In genomic region chr17:46828935-46829334, GRCm38 (mm10) we compare ENCODE assay signal across 14 mouse cellular contexts. TPM values are rescaled to one million over a fixed set of nuclear protein-coding genes. Genes with fewer than 3 reads are reported as not detected.
DNase-seq lines count a peak whose midpoint lies in the region; TF ChIP-seq lines count a peak whose summit lies in the region.
"Had no signal": no experiment of that assay in that cellular context is flagged by ENCODE, and none has a peak within 500 bp of the region (broad histone marks: within the 10 kb centered on the region; RNA-seq: fewer than 3 reads in every experiment).

No protein-coding gene starts in this region.

- no peak for TF ChIP-seq CTCF in bone marrow, adult 2 months (IDR thresholded peaks at IDR 0.05; ENCODE audit: control insufficient read depth, insufficient read depth, low read length)

- 5% methylated on average over 3 of the region's 3 CpGs for whole genome bisulfite sequencing in bone marrow, adult 2 months

- no peak overlapping the region for H3K4me3 ChIP-seq in bone marrow, adult 2 months (replicated peaks; ENCODE audit: control insufficient read depth, low read depth, low read length)
- H3K4me3 ChIP-seq: embryonic facial prominence, embryonic 12.5 days; hindbrain, embryonic 10.5 days; intestine, embryonic 15.5 days had no signal

- no peak for TF ChIP-seq POLR2A in bone marrow, adult 2 months (IDR thresholded peaks at IDR 0.05; ENCODE audit: borderline replicate concordance, control insufficient read depth, low read depth, low read length)

- H3K4me1 ChIP-seq in bone marrow, adult 2 months (ENCODE audit: control insufficient read depth, insufficient read depth, low read length), result peaks cover 4% of the 10 kb centered on the region; the same call in 1 of the 2 replicates
- H3K4me1 ChIP-seq: hindbrain, embryonic 10.5 days; intestine, embryonic 15.5 days had no signal

- peak overlapping the region; percentile 72; the same call in 1 of the 2 replicates for H3K27ac ChIP-seq in bone marrow, adult 2 months (ENCODE audit: control insufficient read depth, insufficient read depth, low read depth, low read length, poor library complexity)
- H3K27ac ChIP-seq: embryonic facial prominence, embryonic 12.5 days; hindbrain, embryonic 10.5 days; intestine, embryonic 15.5 days; kidney, postnatal 0 days had no signal

- DNase-seq in spleen, postnatal 36 days (ENCODE audit: low spot score in 2 of 2), result peak; percentile 56 to 60
- DNase-seq in spleen, adult 18-20 months, result no peak
- DNase-seq in natural killer cell, adult 2 months (ENCODE audit: low spot score in 2 of 2), result peak; percentile 22 to 28
- DNase-seq in thymus, postnatal 36 days, result peak; percentile 50 to 71
- DNase-seq in layer of hippocampus, adult 9-11 months, result no peak
- DNase-seq in frontal cortex, postnatal 10 days (ENCODE audit: low spot score in 2 of 2), result no peak
- no peak for DNase-seq in layer of hippocampus, postnatal 14 days (ENCODE audit: low spot score in 2 of 2)
- DNase-seq: cerebellum, postnatal 36 days; gastrocnemius, postnatal 25 days had no signal

RNA-seq across cellular contexts. Expression of gene Bicral, which starts 29.3 kb away (rescaled TPM):
- polyA plus RNA-seq in bone marrow, adult 2 months (2011; ENCODE audit: insufficient read depth, insufficient read length, low replicate concordance, missing spikeins), result 3.7 and 16.0 TPM in 2 replicates
- total RNA-seq in layer of hippocampus, postnatal 14 days (2021), result 10 to 100 TPM; 38.6 to 43.7 TPM

RNA-seq across cellular contexts. Expression of gene Rpl7l1, which starts 46.5 kb away (rescaled TPM):
- 26.9 and 45.0 TPM in 2 replicates for polyA plus RNA-seq in bone marrow, adult 2 months (2011; ENCODE audit: insufficient read depth, insufficient read length, low replicate concordance, missing spikeins)
- total RNA-seq in layer of hippocampus, postnatal 14 days (2021), result 10 to 100 TPM; 47.5 to 48.7 TPM

RNA-seq across cellular contexts. Expression of gene 2310039H08Rik, which starts 56.5 kb away (rescaled TPM):
- polyA plus RNA-seq in bone marrow, adult 2 months (2011; ENCODE audit: insufficient read depth, insufficient read length, low replicate concordance, missing spikeins), result 18.3 and 18.7 TPM in 2 replicates
- 10 to 100 TPM; 12.0 to 12.5 TPM for total RNA-seq in layer of hippocampus, postnatal 14 days (2021)

Comparison
In these comparisons a context has a peak if more than half of its experiments do, and no peak if none do; other contexts are left out.
1. DNase-seq: peak in spleen, postnatal 36 days (2 of 2), natural killer cell, adult 2 months (2 of 2) and thymus, postnatal 36 days (2 of 2); none in spleen, adult 18-20 months (0 of 2), layer of hippocampus, adult 9-11 months (single experiment), frontal cortex, postnatal 10 days (0 of 2) and layer of hippocampus, postnatal 14 days (0 of 2).